Mouse (Mus musculus): ENCODE results near the gene Socs1. TPM values are rescaled to one million over a fixed set of nuclear protein-coding genes. Genes with fewer than 3 reads are reported as not detected.

Gene Socs1
- polyA plus RNA-seq, 1 experiment, result 10.7 TPM

- 45% methylated on average over 2 of the region's 2 CpGs for WGBS
- no peak for DNase-seq (ENCODE audit: low read depth, low spot score)
These were observed 15.7 kb downstream of the Socs1 start for GRCm38 (mm10) chr16:10769661-10770060.

- DNase-seq (ENCODE audit: low read depth, low spot score), result no peak
- 47% methylated on average over 9 of the region's 9 CpGs for WGBS
These were observed 16.5 kb downstream of the Socs1 start for GRCm38 (mm10) chr16:10768821-10769220.

GRCm38 (mm10) chr16:10767158-10767557 lies 18.2 kb downstream of the Socs1 start:
- peak; percentile 36 for DNase-seq (ENCODE audit: low read depth, low spot score)
- 37% methylated on average over 4 of the region's 4 CpGs for WGBS

- 36% methylated on average over 2 of the region's 2 CpGs for WGBS
- DNase-seq (ENCODE audit: low read depth, low spot score), result no peak
These were observed 21.0 kb downstream of the Socs1 start for GRCm38 (mm10) chr16:10764323-10764722.

GRCm38 (mm10) chr16:10763540-10764264 lies 21.6 kb downstream of the Socs1 start:
- DNase-seq (ENCODE audit: low read depth, low spot score), result no peak
- 48% methylated on average over 6 of the region's 6 CpGs for WGBS

- WGBS, result 63% methylated on average over 5 of the region's 5 CpGs
- DNase-seq (ENCODE audit: low read depth, low spot score), result no peak
These were observed 22.7 kb downstream of the Socs1 start for GRCm38 (mm10) chr16:10762569-10763180.

- 71% methylated on average over 8 of the region's 8 CpGs for WGBS
- no peak for DNase-seq (ENCODE audit: low read depth, low spot score)
These were observed 24.2 kb downstream of the Socs1 start for GRCm38 (mm10) chr16:10761182-10761581.

- 83% methylated on average over 6 of the region's 6 CpGs for WGBS
- DNase-seq (ENCODE audit: low read depth, low spot score), result no peak
These were observed 29.2 kb downstream of the Socs1 start for GRCm38 (mm10) chr16:10756168-10756567.

- no peak for DNase-seq (ENCODE audit: low read depth, low spot score)
- 52% methylated on average over 3 of the region's 3 CpGs for WGBS
These were observed 30.6 kb downstream of the Socs1 start for GRCm38 (mm10) chr16:10754521-10755296.

GRCm38 (mm10) chr16:10749824-10750223 lies 35.5 kb downstream of the Socs1 start:
- WGBS, result 18% methylated on average over 7 of the region's 7 CpGs
- DNase-seq (ENCODE audit: low read depth, low spot score), result no peak

- WGBS, result 69% methylated on average over 7 of the region's 7 CpGs
- DNase-seq (ENCODE audit: low read depth, low spot score), result no peak
These were observed 36.1 kb downstream of the Socs1 start for GRCm38 (mm10) chr16:10749226-10749625.

GRCm38 (mm10) chr16:10741082-10741481 lies 44.3 kb downstream of the Socs1 start:
- DNase-seq (ENCODE audit: low read depth, low spot score), result peak; percentile 66

GRCm38 (mm10) chr16:10739854-10740398 lies 45.4 kb downstream of the Socs1 start:
- 82% methylated on average over 9 of the region's 9 CpGs for WGBS
- no peak for DNase-seq (ENCODE audit: low read depth, low spot score)

More at GRCm38 (mm10) chr16:10741082-10741481, 44.3 kb downstream of the Socs1 start:
- 40% methylated on average over 2 of the region's 2 CpGs for WGBS

- DNase-seq (ENCODE audit: low read depth, low spot score), result no peak
- 92% methylated on average over 3 of the region's 3 CpGs for WGBS
These were observed 46.5 kb downstream of the Socs1 start for GRCm38 (mm10) chr16:10738866-10739265.

GRCm38 (mm10) chr16:10737571-10737970 lies 47.8 kb downstream of the Socs1 start:
- DNase-seq (ENCODE audit: low read depth, low spot score), result no peak
- WGBS, result 70% methylated on average over 2 of the region's 2 CpGs

GRCm38 (mm10) chr16:10736364-10736763 lies 49.0 kb downstream of the Socs1 start:
- DNase-seq (ENCODE audit: low read depth, low spot score), result no peak

GRCm38 (mm10) chr16:10735781-10736180 lies 49.6 kb downstream of the Socs1 start:
- no peak for DNase-seq (ENCODE audit: low read depth, low spot score)
- WGBS, result 52% methylated on average over 2 of the region's 2 CpGs

More at GRCm38 (mm10) chr16:10736364-10736763, 49.0 kb downstream of the Socs1 start:
- 83% methylated on average over 10 of the region's 10 CpGs for WGBS

GRCm38 (mm10) chr16:10732421-10732820 lies 52.9 kb downstream of the Socs1 start:
- no peak for DNase-seq (ENCODE audit: low read depth, low spot score)
- 46% methylated on average over 5 of the region's 5 CpGs for WGBS

All from large intestine, adult 2 months (tissue).